Mouse (Mus musculus) testis, adult 2 months (tissue): ENCODE results near the gene Dgkd.

Source experiments
- CTCF ChIP-seq: fragments of 200-500 bp; IDR thresholded peaks from 2 replicates; pipeline ENCODE4 v1.5.1; 2012; ENCODE audit warnings: low read depth, mild to moderate bottlenecking, inconsistent platforms, low read length, moderate library complexity; ENCODE audit not compliant: control insufficient read depth, insufficient read depth, insufficient replicate concordance
- POLR2A ChIP-seq: fragments of 200-500 bp; IDR thresholded peaks from 2 replicates; pipeline ENCODE4 v1.6.1; 2012; ENCODE audit warnings: low read depth, mild to moderate bottlenecking, inconsistent platforms, low read length, moderate library complexity; ENCODE audit not compliant: control insufficient read depth

GRCm38 (mm10) chr1:87873081-87873480, 20.0 kb downstream of the Dgkd start:
- TF ChIP-seq CTCF (no peak), POLR2A (no peak)
